Mouse (Mus musculus): ENCODE results near the gene Tmem144.

- no peak for TF ChIP-seq CTCF (IDR thresholded peaks at IDR 0.05; ENCODE audit: borderline replicate concordance, insufficient read depth, low read length)
- no peak for TF ChIP-seq POLR2A (IDR thresholded peaks at IDR 0.05; ENCODE audit: low read depth, low read length)
These were observed 25.8 kb upstream of the Tmem144 start for GRCm38 (mm10) chr3:79878350-79878749.

Measured in embryonic fibroblast, embryonic 13.5 days (primary cell).